Mouse (Mus musculus): ENCODE measurements around the gene Smad6.

- TF ChIP-seq POLR2A (IDR thresholded peaks at IDR 0.05; ENCODE audit: insufficient read depth, low read length): no peak
- TF ChIP-seq CTCF (IDR thresholded peaks at IDR 0.05; ENCODE audit: low read depth, low read length): no peak
These were observed 22.5 kb upstream of the Smad6 start for GRCm38 (mm10) chr9:64044343-64044742.
